Mouse (Mus musculus) WW6 (cell line): ENCODE results near the gene Pbxip1.
"Not testable (repeated sequence)": the region's sequence is repeated elsewhere in the genome, so short reads cannot be mapped to it uniquely, and the experiment has no call there.

ENCODE experiments used
- DNase-seq: peaks from one replicate; pipeline ENCODE4 v3.0.0-alpha.2; 2013; ENCODE audit warnings: low read depth, low spot score

The Pbxip1 gene

GRCm38 (mm10) chr3:89409701-89410100, 26.8 kb upstream of the Pbxip1 start:
- no peak for DNase-seq

- no peak for DNase-seq
These were observed 25.6 kb upstream of the Pbxip1 start for GRCm38 (mm10) chr3:89410864-89411263.

GRCm38 (mm10) chr3:89411490-89412393, 24.8 kb upstream of the Pbxip1 start, which contains the start of gene Flad1:
Gene Flad1 (minus strand): TSS chr3:89411870.
- peak; percentile 99 for DNase-seq

- no peak for DNase-seq
These were observed 20.3 kb upstream of the Pbxip1 start for GRCm38 (mm10) chr3:89416158-89416557.

GRCm38 (mm10) chr3:89417131-89417530, 19.4 kb upstream of the Pbxip1 start:
- DNase-seq, result no peak

GRCm38 (mm10) chr3:89417840-89418169, 18.7 kb upstream of the Pbxip1 start:
- no peak for DNase-seq

- DNase-seq, result peak; percentile 98
These were observed 18.2 kb upstream of the Pbxip1 start, which contains the start of the genes Cks1b and Shc1 for GRCm38 (mm10) chr3:89418170-89418860. Gene Cks1b (minus strand): TSS chr3:89418383. Gene Shc1 (plus strand): TSS chr3:89418443.

- DNase-seq, result no peak
These were observed 17.6 kb upstream of the Pbxip1 start for GRCm38 (mm10) chr3:89418861-89419250.

- no peak for DNase-seq
These were observed 16.9 kb upstream of the Pbxip1 start for GRCm38 (mm10) chr3:89419571-89419970.

GRCm38 (mm10) chr3:89419981-89420380, 16.5 kb upstream of the Pbxip1 start:
- no peak for DNase-seq

GRCm38 (mm10) chr3:89420421-89420820, 16.1 kb upstream of the Pbxip1 start:
- DNase-seq, result no peak

- DNase-seq, result no peak
These were observed 15.3 kb upstream of the Pbxip1 start for GRCm38 (mm10) chr3:89421002-89421774.

GRCm38 (mm10) chr3:89421810-89422473, 14.6 kb upstream of the Pbxip1 start:
- DNase-seq, result no peak

GRCm38 (mm10) chr3:89422556-89423205, 13.8 kb upstream of the Pbxip1 start:
- DNase-seq, result no peak

- no peak for DNase-seq
These were observed 11.9 kb upstream of the Pbxip1 start for GRCm38 (mm10) chr3:89424416-89425140.

GRCm38 (mm10) chr3:89425141-89425525, 11.4 kb upstream of the Pbxip1 start:
- DNase-seq, result no peak

GRCm38 (mm10) chr3:89425876-89426275, 10.6 kb upstream of the Pbxip1 start:
- no peak for DNase-seq

GRCm38 (mm10) chr3:89429021-89429420, 7.5 kb upstream of the Pbxip1 start:
- DNase-seq, result not testable (repeated sequence)

- peak; percentile 92 for DNase-seq
These were observed 6.0 kb upstream of the Pbxip1 start, which contains the start of gene Pygo2 for GRCm38 (mm10) chr3:89430171-89431159. Gene Pygo2 (plus strand): TSS chr3:89430214.
